Mouse (Mus musculus): ENCODE measurements around the gene Gdf7.

Gdf7 gene

DNA sequence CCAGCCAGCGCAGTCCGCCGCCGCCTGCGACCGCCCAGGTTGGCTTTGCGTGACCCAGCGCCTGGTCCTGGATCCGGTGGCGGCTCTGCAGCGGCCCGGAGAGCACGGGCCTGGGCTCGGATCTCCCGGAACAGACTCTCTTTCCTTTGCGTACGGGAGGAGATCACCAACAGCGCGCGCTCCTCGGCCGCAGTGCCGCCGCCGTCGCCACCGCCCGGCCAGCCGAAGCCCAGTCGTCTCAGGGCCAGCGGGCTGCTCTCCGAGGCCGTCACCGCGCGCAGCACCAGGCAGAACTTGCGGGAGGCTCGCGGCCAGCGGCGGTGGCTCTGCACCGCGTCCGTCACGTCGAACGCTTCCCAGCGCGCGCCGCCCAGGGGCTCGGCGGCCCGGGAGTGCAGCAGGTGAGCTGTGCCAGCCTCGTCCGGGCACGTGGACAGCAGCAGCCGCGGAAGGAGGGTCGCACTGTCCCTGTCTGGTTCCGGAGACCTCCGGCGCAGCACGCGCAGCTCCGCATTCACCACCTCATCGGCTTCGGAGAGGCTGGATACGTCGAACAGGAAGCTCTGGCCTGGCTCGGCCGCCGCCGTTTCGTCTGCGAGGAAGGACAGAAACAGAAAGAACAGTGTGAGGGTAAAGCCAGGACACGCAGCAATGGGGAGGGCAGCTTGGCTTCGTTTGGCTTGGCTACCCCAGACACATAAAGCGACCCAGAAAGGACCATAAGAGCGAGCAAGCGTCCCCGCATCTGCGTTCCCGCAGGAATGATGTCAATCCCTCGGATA lies 3.2 kb downstream of the Gdf7 start:
- no peak for DNase-seq (ENCODE audit: low read depth, low spot score)

DNA sequence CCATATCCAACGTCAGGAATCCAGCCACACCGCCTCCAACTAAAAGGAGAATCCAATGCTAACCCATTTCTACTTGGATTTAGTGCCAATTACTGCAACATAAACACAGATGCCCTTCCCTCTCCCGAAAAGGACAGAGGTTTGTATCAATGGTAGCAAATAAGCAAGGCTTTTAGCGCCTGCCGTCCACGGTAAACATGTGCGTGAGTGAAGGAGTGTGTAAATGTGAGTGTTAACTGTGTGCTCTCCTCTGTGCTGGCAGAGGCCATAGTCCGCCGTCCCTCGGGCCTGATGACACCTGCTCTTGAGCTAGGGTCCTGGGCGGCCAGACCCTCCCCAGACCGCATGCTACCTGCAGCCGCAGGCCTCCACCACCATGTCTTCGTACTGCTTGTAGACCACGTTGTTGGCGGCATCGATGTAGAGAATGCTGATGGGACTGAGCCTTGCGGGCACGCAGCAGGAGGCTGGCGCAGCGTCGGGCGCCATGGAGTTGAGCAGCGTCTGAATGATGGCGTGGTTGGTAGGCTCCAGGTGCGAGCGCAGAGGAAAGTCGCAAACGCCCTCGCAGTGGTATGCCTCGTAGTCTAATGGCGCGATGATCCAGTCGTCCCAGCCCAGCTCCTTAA lies 4.1 kb downstream of the Gdf7 start:
- no peak for DNase-seq (ENCODE audit: low read depth, low spot score)

DNA sequence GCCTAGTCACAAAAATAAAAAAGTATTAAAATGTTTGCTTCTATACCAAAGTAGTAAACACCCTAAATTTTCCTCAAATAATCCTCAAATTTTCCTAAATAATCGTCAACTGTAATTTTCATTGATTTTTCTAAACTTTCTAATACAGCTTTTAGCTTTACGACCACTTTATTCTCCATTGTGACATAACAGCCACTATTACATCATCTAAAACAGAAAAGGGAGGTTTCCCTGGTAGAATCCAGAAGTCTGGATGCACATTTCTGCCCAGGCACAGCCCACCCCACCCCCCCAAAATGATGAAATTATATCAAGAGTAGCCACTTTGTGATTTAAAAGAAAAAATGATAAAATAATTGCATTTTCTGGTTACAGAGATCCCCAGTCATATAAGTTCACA lies 5.6 kb downstream of the Gdf7 start:
- no peak for DNase-seq (ENCODE audit: low read depth, low spot score)

DNA sequence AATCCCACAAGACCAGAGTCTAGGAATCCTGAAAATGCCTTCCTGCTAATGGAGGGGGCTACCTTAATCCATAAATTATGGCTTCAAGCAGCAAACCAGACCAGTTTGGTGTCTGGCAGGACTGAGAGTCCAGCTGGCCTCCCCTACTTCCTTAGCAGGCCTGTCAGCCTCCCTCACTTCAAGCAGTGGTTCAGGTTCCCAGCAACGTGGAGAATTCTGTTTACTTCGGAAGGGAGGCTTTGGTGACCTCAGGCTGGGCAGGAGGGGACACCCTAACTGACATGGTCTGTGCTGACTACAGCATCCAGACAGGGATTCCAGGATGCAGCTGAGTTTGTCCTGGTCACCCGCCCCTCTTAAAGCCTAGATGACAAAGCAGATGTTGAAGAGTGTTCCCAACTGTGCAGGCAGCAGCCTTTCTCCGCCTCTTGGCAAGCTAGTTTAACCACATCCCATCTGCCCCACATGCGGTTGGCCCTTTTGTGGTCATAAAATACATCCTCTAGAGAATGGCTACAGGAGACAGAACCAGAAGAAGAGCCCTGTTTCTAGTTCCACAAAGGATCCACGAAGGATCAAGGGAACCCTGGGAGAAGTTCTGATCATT lies 6.3 kb downstream of the Gdf7 start:
- no peak for DNase-seq (ENCODE audit: low read depth, low spot score)

DNA sequence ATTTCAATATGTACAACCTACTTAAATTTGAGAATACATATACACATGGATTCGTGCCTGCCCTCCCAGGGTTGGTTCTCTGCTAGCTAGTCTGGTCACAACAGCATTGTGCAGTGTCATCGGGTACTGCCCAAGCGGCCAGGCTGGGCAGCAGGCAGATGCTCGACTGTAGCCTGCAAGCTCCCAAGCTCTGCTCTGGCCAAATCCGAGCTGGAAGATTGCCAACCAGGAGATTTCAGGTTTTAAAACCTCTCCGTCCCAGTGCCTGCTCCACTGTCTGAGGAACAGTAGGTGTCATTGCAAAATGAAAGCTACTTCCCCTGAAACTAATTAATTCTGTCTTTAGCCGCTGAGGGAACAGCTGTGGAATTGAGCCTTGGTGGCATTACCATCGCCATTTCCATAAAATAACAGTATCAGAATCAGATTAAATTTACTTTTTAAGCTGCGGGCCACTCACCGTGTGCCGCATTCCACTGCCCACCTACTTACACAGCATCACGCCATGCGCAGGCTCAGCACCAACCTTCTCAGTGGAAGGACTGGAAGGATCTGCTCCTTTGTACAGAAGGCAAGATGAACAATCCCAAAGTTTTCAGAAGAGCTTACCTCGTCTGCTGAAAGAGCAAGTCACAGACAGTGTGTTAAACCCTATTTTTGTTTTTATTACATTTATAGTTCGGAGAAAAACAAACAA lies 10.4 kb downstream of the Gdf7 start:
- no peak for DNase-seq (ENCODE audit: low read depth, low spot score)

DNA sequence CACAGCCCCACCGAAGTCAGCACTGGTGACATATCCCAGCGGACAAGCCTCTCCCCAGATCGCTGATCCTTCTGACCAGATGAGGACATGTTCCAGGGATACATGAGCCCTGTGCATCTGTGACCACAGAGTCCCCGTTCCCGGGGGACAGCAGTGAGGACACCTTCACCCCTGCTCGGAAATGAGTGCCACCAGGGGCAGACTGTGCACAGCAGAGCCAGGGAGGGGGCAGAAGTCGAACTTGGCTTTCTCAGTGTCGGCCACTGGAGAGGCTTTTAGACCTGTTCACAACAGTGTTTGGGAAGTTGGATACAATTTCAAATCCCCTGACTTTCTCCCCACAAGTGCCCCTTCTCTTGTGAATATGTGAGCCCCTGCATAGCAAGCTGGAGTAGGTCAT lies 12.3 kb downstream of the Gdf7 start:
- DNase-seq (ENCODE audit: low read depth, low spot score), result no peak

DNA sequence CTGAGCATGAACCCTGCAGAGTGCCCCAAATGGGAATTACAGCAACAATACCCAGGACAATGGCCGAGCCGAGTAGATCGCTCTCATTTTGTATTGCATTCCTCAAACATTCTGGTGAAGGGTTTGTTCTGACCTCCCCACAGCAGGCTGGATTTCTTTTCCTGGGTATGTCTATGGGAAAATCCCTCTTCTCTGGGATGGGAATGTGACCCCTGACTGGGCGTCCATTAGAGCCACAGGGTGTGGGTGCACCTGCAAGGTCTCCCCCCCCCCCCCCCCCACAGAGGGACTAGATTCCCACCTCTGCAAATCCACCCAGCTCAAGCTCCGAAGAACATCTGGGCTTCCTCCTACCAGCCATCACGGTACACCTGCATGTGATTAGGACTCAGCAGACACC lies 12.7 kb downstream of the Gdf7 start:
- no peak for DNase-seq (ENCODE audit: low read depth, low spot score)

DNA sequence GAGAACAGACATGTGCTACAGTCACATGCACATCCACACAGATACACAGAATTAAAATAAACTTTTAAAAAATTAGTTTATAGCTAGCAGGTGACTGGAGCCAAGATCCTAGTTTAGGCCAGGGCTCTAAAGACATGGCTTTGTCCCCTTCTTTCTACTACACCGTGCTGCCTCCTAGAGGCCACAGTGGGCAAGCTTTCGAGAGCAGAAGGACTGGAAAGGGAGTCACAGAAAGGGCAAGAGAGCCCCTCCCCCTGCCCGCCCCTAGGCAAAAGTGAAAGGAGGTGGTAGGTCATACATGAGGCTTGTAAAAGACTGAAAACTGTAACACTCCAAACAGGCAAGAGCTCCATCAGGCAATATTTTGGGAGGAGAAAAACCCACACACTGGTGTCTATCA lies 13.8 kb downstream of the Gdf7 start:
- DNase-seq (ENCODE audit: low read depth, low spot score), result no peak

DNA sequence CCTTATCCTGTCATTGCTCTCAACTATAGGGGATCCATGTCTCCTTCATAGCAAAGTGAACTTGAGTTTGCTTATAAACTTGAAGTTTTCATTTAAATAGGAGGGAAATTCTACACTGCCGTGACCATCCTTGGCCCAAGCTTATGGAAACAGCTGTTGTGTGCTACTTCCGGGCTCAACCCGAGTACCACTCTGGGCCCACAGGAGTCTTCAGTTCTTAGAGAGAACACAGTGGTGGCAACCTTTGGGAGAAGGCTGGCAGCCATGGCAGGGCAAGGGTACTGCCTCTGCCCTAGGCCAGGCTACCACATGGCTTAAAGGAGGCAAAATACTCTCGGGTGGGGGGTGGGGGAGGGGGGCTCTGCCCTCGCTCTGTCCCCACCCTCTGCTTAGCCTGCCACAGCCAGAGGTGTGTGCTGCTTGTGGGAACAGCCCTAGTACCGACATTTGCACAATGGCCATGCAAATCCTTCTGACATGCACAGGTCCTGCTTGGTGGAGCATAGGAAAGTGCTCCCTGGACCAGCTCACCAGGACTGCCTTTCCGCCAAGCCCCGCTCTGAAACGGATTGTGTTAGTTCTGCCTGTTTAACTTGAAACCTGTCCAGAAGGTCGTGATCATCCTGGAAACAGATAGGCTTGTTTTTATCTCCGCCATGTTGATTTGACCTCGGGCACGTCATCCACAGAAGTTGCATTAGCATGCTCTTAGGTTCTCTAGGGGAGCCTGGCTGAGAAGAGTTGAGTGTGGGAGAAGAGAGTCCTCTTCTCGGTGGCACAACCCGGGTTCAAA lies 20.3 kb downstream of the Gdf7 start:
- DNase-seq (ENCODE audit: low read depth, low spot score), result no peak

DNA sequence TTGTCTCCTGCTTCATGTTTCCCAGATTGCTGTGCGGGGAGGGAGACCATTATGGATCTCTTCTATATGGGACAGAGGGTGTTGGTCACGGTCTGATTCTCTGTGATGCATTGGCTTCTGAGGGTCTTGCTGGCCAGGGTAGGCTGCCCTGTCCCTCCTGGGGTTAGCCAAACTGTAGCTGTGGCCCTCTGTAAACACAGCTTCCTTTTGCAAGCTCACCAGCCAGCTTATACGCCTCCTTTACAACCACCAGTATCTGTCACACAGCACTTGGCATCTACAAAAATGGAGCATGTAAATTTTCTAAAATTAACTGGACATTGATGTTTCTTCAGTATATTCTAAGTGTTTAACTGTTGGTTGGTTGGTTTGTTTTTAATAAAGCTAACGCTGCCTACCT lies 26.3 kb downstream of the Gdf7 start:
- DNase-seq (ENCODE audit: low read depth, low spot score), result no peak

DNA sequence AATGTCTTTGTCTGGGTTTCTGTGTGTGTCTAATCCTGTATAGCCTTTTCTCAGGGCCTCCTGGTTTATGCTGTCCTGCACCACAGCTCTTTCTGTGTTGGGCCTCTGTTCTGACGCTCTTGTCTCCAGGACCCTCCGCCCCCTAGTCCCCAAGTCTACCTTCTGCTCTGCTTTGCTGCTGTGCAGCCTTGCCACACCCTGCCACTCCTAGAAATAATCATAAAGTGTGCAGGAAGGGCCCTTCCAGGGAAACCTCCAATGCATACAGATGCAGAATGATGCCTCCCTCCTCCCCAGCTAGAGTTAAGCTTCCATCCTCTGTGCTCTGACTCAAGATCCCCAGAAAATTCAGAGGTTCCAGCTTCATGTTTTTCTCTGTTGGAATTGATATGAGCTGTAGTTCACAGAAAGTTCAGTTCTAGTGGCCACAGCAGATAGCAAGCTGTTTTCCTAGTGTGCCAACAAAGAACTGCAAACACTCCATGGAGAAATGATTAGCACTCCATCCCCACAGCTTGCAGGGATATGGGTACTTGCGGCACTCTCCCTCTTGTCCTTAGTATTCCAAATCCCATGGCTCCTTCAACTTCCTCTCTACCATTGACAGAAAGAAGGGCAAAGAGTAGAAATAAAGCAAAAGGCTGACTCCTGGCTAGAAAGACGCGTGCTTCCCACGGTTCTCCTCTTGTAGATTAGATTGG lies 28.1 kb downstream of the Gdf7 start:
- DNase-seq (ENCODE audit: low read depth, low spot score), result no peak

DNA sequence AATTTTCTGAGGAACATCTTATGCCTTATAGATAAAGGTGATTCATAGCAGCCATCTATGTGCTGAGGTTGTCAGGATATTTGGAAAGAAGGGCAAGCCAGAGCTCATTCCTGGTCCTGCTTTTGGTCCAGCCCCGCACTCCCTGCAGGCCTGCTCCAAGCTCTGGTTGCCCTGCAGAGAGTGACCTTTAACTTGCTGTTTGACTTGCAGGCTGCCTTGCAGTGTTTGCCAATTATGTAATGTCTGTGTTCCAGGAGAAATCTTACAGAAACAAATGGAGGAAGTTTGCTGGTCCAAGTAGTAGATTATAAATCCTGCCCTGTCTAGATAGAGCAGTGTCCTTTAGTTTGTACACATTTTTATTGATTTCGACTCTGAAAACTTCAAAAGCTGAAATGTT lies 30.3 kb downstream of the Gdf7 start:
- DNase-seq (ENCODE audit: low read depth, low spot score), result no peak

DNA sequence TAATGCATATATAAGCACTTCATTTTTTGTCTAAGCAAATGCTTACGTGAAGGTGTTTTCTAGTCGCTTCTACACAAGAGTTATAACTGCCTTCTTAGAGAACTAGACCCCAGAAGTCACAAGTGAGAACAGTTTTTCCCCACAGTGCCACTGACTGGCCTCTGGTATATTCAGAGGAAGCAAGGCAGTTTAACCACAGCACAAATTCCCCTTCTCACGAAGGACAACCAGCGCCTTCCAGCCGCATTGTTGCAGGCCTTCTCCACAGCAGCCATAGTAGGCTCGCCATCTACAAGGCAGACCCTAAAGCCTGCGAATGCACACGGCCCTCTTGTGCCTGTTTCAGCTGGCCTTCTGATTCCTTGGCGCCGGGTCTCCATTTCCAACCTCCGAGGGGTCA lies 32.1 kb downstream of the Gdf7 start:
- no peak for DNase-seq (ENCODE audit: low read depth, low spot score)

DNA sequence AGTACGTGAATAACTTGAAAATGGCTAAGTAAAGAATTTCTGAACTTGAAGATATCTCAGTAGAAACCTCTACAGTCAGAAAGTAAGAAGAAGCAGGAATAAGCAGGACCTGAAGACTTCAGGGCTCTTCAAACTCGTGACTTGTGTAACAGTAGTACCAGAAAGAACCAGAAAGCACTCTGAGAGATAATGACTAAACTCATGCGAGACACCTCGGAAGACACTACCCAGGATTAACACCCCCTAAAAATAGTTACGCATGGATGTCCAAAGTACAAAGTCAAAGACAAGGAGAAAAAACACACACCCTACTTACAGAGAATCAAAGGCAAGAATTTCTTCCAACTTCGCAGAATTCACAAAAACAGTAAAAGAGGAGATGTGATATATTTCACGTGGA lies 35.4 kb downstream of the Gdf7 start:
- DNase-seq (ENCODE audit: low read depth, low spot score), result no peak

DNA sequence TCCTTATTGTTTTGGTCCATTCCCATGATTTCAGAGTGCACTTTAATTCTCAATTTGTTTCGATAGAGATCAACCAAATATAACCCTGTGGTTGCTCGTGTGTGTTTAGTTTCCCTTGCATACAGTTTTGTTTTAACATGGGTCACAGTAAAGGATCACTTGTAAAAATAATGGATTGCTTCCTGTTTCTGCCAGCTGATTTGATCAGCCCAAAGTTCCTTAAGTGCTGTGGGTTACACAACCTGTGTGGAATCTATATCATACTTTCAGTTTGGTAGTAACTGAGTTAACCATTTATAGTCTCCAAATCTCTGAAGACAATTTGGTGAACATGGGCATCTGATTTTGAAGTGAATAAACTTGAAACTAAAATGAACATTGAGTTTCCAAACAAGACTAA lies 41.5 kb downstream of the Gdf7 start:
- DNase-seq (ENCODE audit: low read depth, low spot score), result no peak
